In the genomic region with DNA sequence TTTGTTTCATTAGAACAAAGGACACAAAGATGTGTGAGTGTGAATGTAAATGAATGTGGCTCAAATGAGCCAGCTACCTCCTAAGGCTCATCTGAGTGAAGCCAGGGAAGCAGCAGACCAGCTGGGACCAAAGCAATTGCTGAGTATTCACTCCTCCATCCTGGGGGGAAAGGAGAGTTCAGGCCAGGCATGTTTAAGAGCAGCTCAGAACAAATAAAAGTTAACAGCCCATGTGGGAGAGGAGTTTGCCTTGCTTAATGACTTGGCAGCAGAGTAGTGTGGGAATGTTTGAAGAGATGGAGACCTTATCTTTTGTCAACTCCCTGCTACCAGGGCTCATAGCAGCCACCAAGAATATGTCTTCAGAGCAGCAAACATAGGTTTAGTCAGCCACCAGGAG, we compare ENCODE assay signal across 17 mouse cellular contexts.
"Had no signal": no experiment of that assay in that cellular context is flagged by ENCODE, and none has a peak within 500 bp of the region (broad histone marks: within the 10 kb centered on the region; RNA-seq: fewer than 3 reads in every experiment).

No protein-coding gene starts in this region.

- H3K9me3 ChIP-seq: hindbrain, embryonic 13.5 days; liver, embryonic 13.5 days; lung, embryonic 15.5 days; megakaryocyte, embryonic 14.5 days; stomach, embryonic 15.5 days had no signal

- ATAC-seq: hindbrain, postnatal 0 days; liver, postnatal 0 days; midbrain, embryonic 16.5 days had no signal

- H3K27ac ChIP-seq: hindbrain, embryonic 13.5 days; hindbrain, postnatal 0 days; liver, embryonic 13.5 days; lung, embryonic 15.5 days; macrophage; stomach, embryonic 15.5 days had no signal

- H3K4me2 ChIP-seq: hindbrain, embryonic 13.5 days; liver, embryonic 13.5 days; lung, embryonic 15.5 days; midbrain, embryonic 11.5 days; stomach, embryonic 15.5 days had no signal

- H3K9ac ChIP-seq: hindbrain, embryonic 13.5 days; liver, embryonic 13.5 days; liver, postnatal 0 days; lung, embryonic 15.5 days; stomach, embryonic 15.5 days had no signal

- H3K27me3 ChIP-seq: hindbrain, embryonic 13.5 days; liver, embryonic 13.5 days; lung, embryonic 15.5 days; megakaryocyte, embryonic 14.5 days; stomach, embryonic 15.5 days had no signal

- H3K4me1 ChIP-seq: hindbrain, embryonic 13.5 days; liver, embryonic 13.5 days; lung, embryonic 15.5 days; megakaryocyte, embryonic 14.5 days; stomach, embryonic 15.5 days had no signal

- H3K36me3 ChIP-seq: hindbrain, embryonic 13.5 days; liver, embryonic 13.5 days; lung, embryonic 15.5 days; stomach, embryonic 15.5 days had no signal

- DNase-seq: kidney, adult 18-20 months; left cerebral cortex, postnatal 4 days; liver; liver, embryonic 13.5 days; liver, postnatal 0 days; lung, postnatal 14 days; right cerebral cortex, postnatal 14 days; thymus, adult 2 months; thymus, postnatal 25 days had no signal

- H3K4me3 ChIP-seq: hindbrain, embryonic 13.5 days; liver, embryonic 13.5 days; lung, embryonic 15.5 days; megakaryocyte, embryonic 14.5 days; stomach, embryonic 15.5 days had no signal
